Mouse (Mus musculus) gastrocnemius, adult 18-20 months (tissue): ENCODE results near the gene Ccdc181. TPM values are rescaled to one million over a fixed set of nuclear protein-coding genes. Genes with fewer than 3 reads are reported as not detected.

Experiments used
- DNase-seq: peaks from one replicate; pipeline ENCODE4 v3.0.0; 2021; ENCODE audit warnings: low spot score
- total RNA-seq, 2 experiments: library from RNA; stranded (reverse); gene quantifications; 2 replicates each; pipeline ENCODE4 v1.2.3; 2021

Gene Ccdc181
- total RNA-seq, 2 experiments from 2014 or later = 12.3 to 13.5 TPM

GRCm38 (mm10) chr1:164327764-164328163, 52.4 kb downstream of the Ccdc181 start:
- DNase-seq = no peak

GRCm38 (mm10) chr1:164332559-164332958, 57.2 kb downstream of the Ccdc181 start:
- no peak for DNase-seq

GRCm38 (mm10) chr1:164335435-164335834, 60.0 kb downstream of the Ccdc181 start:
- no peak for DNase-seq

GRCm38 (mm10) chr1:164335846-164336245, 60.5 kb downstream of the Ccdc181 start:
- DNase-seq = no peak

Other genes with a start within 250 kb of the Ccdc181 start
- gene Sele, start 227.4 kb upstream of the Ccdc181 start, total RNA-seq = not detected
- not detected for gene Sell, start 213.6 kb upstream of the Ccdc181 start, total RNA-seq
- under 1 TPM; 0.27 to 0.62 TPM for gene Selp, start 160.3 kb upstream of the Ccdc181 start, total RNA-seq
- under 1 TPM; 0.05 to 0.09 TPM for gene F5, start 123.7 kb upstream of the Ccdc181 start, total RNA-seq
- gene Slc19a2, start 26.5 kb upstream of the Ccdc181 start, total RNA-seq = 1 to 10 TPM; 1.9 to 3.0 TPM
- gene Nme7, start 28.5 kb downstream of the Ccdc181 start, total RNA-seq = 1 to 10 TPM; 1.3 to 1.7 TPM
- gene Blzf1, start 31.9 kb downstream of the Ccdc181 start, total RNA-seq = 10 to 100 TPM; 24.1 to 25.6 TPM
- gene Atp1b1, start 182.8 kb downstream of the Ccdc181 start, total RNA-seq = 100 to 1,000 TPM; 179 to 280 TPM